Comparison of ENCODE assay signal across 8 mouse cellular contexts in the genomic region with DNA sequence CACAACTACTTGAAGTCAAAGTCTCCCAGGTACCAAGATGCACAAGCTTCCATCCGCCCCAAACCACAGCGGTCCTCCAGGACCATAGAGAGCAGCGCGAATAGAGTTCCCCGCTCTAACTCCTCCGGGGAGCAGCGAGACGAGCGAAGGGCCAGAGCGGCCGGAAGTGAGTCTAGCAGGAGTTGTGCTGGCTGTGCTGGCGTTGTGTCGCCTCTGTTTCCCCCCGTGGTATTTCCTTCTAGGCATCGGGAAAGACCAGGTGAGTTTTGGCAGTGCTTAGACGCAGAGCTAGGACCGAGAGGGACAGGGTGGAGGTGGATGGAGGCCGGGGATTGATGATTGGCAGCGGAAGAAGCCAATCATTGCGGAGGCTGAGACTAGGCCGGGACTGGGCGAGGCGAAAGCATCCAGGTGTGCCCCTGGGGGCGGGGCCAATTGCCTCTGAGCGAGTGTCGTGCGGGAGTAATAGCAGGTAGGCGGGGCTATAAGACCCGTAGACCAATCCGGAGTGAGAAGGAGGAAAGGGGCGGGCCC. TPM values are rescaled to one million over a fixed set of nuclear protein-coding genes. Genes with fewer than 3 reads are reported as not detected.
DNase-seq lines count a peak whose midpoint lies in the region; ATAC-seq and TF ChIP-seq lines count a peak whose summit lies in the region.

No protein-coding gene starts in this region.

- TF ChIP-seq POLR2A in cortical plate, adult 2 months (IDR thresholded peaks at IDR 0.05; ENCODE audit: extremely low read depth, insufficient read depth, low read length), result peak; percentile 67

- peak; percentile 87 for DNase-seq in gastrocnemius, postnatal 10 days
- peak; percentile 91 to 95 for DNase-seq in left cerebral cortex, postnatal 10 days (ENCODE audit: extremely low spot score in 1 of 2, low spot score in 2 of 2)
- peak; percentile 93 for DNase-seq in right cerebral cortex, postnatal 25 days
- peak; percentile 92 to 93 for DNase-seq in urinary bladder, postnatal 4 days (ENCODE audit: low spot score in 2 of 2)

- H3K4me1 ChIP-seq in cortical plate, adult 2 months (ENCODE audit: control insufficient read depth, insufficient read depth, low read length), result peaks cover 5% of the 10 kb centered on the region

- intact Hi-C loops in left cerebral cortex, postnatal 10 days (cut with DNase I), result loop anchor here (5.0 kb wide), 1 partner anchor 108 kb away; no protein-coding TSS in a partner anchor

- H3K4me3 ChIP-seq in cortical plate, adult 2 months (ENCODE audit: insufficient read depth, low read length), result peak overlapping the region; percentile 61

- H3K27ac ChIP-seq in cortical plate, adult 2 months (ENCODE audit: insufficient read depth, low read length), result peak overlapping the region; percentile 67

- no peak for TF ChIP-seq CTCF in cortical plate, adult 2 months (IDR thresholded peaks at IDR 0.05; ENCODE audit: extremely low read depth, insufficient read depth, low read length)

- peak; percentile 91 for ATAC-seq in activated CD4-positive, CD25-positive, alpha-beta regulatory T cell, adult 4 months
- ATAC-seq in inflammation-experienced regulatory T-cells, adult 6 months, result peak; percentile 87
- ATAC-seq in megakaryocyte-erythroid progenitor cell, adult 5-6 weeks (replicated peaks; ENCODE audit: low FRiP score, low TSS enrichment, poor library complexity, severe bottlenecking), result peak; percentile 91

RNA-seq across cellular contexts. Expression of a gene that starts 0.4 kb away (rescaled TPM):
- polyA plus RNA-seq in activated CD4-positive, CD25-positive, alpha-beta regulatory T cell, adult 4 months (2017; shearing (Covaris generic)), result 10 to 100 TPM; 61.1 to 72.3 TPM
- 53.8 and 59.1 TPM in 2 replicates for polyA plus RNA-seq in cortical plate, adult 2 months (2012; rRNA removed)
- 10 to 100 TPM; 31.9 to 35.9 TPM for total RNA-seq in gastrocnemius, postnatal 10 days (2021)
- 10 to 100 TPM; 51.1 to 68.7 (median 55.2) TPM for polyA plus RNA-seq in inflammation-experienced regulatory T-cells, adult 6 months (2017; shearing (Covaris generic))
- 10 to 100 TPM; 38.5 to 50.6 TPM for total RNA-seq in left cerebral cortex, postnatal 10 days (2021)
- total RNA-seq in megakaryocyte-erythroid progenitor cell, adult 5-6 weeks (2014; fragmentation: Nextera tagmentation), result 31.3 and 51.5 TPM in 2 replicates
- total RNA-seq in megakaryocyte-erythroid progenitor cell, adult 5-6 weeks (2017), result 19.8 and 23.8 TPM in 2 replicates

RNA-seq across cellular contexts. Expression of a gene that starts 14.3 kb away (rescaled TPM):
- 10 to 100 TPM; 19.4 to 20.2 TPM for polyA plus RNA-seq in activated CD4-positive, CD25-positive, alpha-beta regulatory T cell, adult 4 months (2017; shearing (Covaris generic))
- 14.4 and 14.6 TPM in 2 replicates for polyA plus RNA-seq in cortical plate, adult 2 months (2012; rRNA removed)
- total RNA-seq in gastrocnemius, postnatal 10 days (2021), result 1 to 10 TPM; 7.8 to 9.8 TPM
- polyA plus RNA-seq in inflammation-experienced regulatory T-cells, adult 6 months (2017; shearing (Covaris generic)), result 10 to 100 TPM in 2 of 3 experiments, 1 to 10 TPM in 1; 8.9 to 22.4 (median 17.6) TPM
- 10 to 100 TPM; 16.8 to 18.2 TPM for total RNA-seq in left cerebral cortex, postnatal 10 days (2021)
- 17.2 and 36.6 TPM in 2 replicates for total RNA-seq in megakaryocyte-erythroid progenitor cell, adult 5-6 weeks (2014; fragmentation: Nextera tagmentation)
- 34.9 and 47.7 TPM in 2 replicates for total RNA-seq in megakaryocyte-erythroid progenitor cell, adult 5-6 weeks (2017)

RNA-seq across cellular contexts. Expression of a gene that starts 14.5 kb away (rescaled TPM):
- polyA plus RNA-seq in activated CD4-positive, CD25-positive, alpha-beta regulatory T cell, adult 4 months (2017; shearing (Covaris generic)), result under 1 TPM in 1 of 2 experiments, not detected in 1; 0.17 TPM
- polyA plus RNA-seq in cortical plate, adult 2 months (2012; rRNA removed), result 5.0 and 5.4 TPM in 2 replicates
- total RNA-seq in gastrocnemius, postnatal 10 days (2021), result 1 to 10 TPM; 2.7 to 2.8 TPM
- not detected for polyA plus RNA-seq in inflammation-experienced regulatory T-cells, adult 6 months (2017; shearing (Covaris generic))
- 1 to 10 TPM; 5.3 to 7.2 TPM for total RNA-seq in left cerebral cortex, postnatal 10 days (2021)
- total RNA-seq in megakaryocyte-erythroid progenitor cell, adult 5-6 weeks (2014; fragmentation: Nextera tagmentation), result 4.3 and 6.5 TPM in 2 replicates
- total RNA-seq in megakaryocyte-erythroid progenitor cell, adult 5-6 weeks (2017), result 0.30 TPM in 1 of 2 replicates, not detected in the other

RNA-seq across cellular contexts. Expression of a gene that starts 35.2 kb away (rescaled TPM):
- polyA plus RNA-seq in activated CD4-positive, CD25-positive, alpha-beta regulatory T cell, adult 4 months (2017; shearing (Covaris generic)), result 1 to 10 TPM in 1 of 2 experiments, under 1 TPM in 1; 0.79 to 1.1 TPM
- 5.1 and 7.1 TPM in 2 replicates for polyA plus RNA-seq in cortical plate, adult 2 months (2012; rRNA removed)
- 1 to 10 TPM in 1 of 2 experiments, under 1 TPM in 1; 0.80 to 1.7 TPM for total RNA-seq in gastrocnemius, postnatal 10 days (2021)
- polyA plus RNA-seq in inflammation-experienced regulatory T-cells, adult 6 months (2017; shearing (Covaris generic)), result 1 to 10 TPM in 2 of 3 experiments, under 1 TPM in 1; 0.98 to 8.0 (median 2.0) TPM
- 1 to 10 TPM; 2.2 to 2.3 TPM for total RNA-seq in left cerebral cortex, postnatal 10 days (2021)
- total RNA-seq in megakaryocyte-erythroid progenitor cell, adult 5-6 weeks (2014; fragmentation: Nextera tagmentation), result 4.2 and 4.8 TPM in 2 replicates
- 52.4 and 77.0 TPM in 2 replicates for total RNA-seq in megakaryocyte-erythroid progenitor cell, adult 5-6 weeks (2017)

RNA-seq across cellular contexts. Expression of a gene that starts 36.8 kb away (rescaled TPM):
- polyA plus RNA-seq in activated CD4-positive, CD25-positive, alpha-beta regulatory T cell, adult 4 months (2017; shearing (Covaris generic)), result 10 to 100 TPM in 1 of 2 experiments, 1 to 10 TPM in 1; 4.7 to 10.8 TPM
- 41.4 and 48.3 TPM in 2 replicates for polyA plus RNA-seq in cortical plate, adult 2 months (2012; rRNA removed)
- total RNA-seq in gastrocnemius, postnatal 10 days (2021), result 1 to 10 TPM; 7.7 to 9.7 TPM
- polyA plus RNA-seq in inflammation-experienced regulatory T-cells, adult 6 months (2017; shearing (Covaris generic)), result 10 to 100 TPM in 2 of 3 experiments, 1 to 10 TPM in 1; 7.8 to 10.9 (median 10.8) TPM
- 10 to 100 TPM; 39.0 to 39.7 TPM for total RNA-seq in left cerebral cortex, postnatal 10 days (2021)
- 27.7 and 39.0 TPM in 2 replicates for total RNA-seq in megakaryocyte-erythroid progenitor cell, adult 5-6 weeks (2014; fragmentation: Nextera tagmentation)
- 18.7 and 21.2 TPM in 2 replicates for total RNA-seq in megakaryocyte-erythroid progenitor cell, adult 5-6 weeks (2017)

Comparison
In these comparisons a context has a peak if more than half of its experiments do, and no peak if none do; other contexts are left out.
1. Peak in every context shown above with its lines: DNase-seq, ATAC-seq, H3K4me3 ChIP-seq and H3K27ac ChIP-seq.